Mouse (Mus musculus): Measurements from ENCODE around the gene Necab2.

DNA sequence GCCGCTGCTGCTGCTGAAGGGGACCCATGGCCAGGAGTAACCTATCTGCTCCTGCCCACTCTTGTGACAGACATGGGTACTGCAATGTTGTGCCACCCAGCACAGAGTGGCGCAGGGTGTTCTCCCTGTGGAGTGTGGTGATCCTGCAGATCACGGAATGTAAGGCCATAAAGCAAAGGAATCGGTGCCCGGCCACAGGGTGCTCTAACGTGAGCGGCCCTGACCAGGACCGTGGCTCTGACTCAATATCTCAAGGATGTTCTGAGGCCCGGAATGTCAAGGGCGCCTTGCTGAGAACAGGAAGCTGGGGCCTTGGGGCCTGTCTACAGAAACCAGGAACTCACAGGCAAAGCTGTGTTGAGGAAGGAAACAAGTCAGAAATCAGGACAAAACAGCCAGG lies 21.0 kb upstream of the Necab2 start:
- TF ChIP-seq GATA1 (IDR thresholded peaks at IDR 0.05; ENCODE audit: low read length) (no peak), TAL1 (IDR thresholded peaks at IDR 0.05; ENCODE audit: low read length) (no peak)
